Mouse (Mus musculus) MEL-GATA-1-ER (cell line): ENCODE measurements around the gene Fgfr3.

Source experiments
- DNase-seq: peaks from one replicate; pipeline ENCODE4 v3.0.0-alpha.2; 2012; ENCODE audit warnings: low read depth; ENCODE audit errors: extremely low read depth

Gene Fgfr3

DNA sequence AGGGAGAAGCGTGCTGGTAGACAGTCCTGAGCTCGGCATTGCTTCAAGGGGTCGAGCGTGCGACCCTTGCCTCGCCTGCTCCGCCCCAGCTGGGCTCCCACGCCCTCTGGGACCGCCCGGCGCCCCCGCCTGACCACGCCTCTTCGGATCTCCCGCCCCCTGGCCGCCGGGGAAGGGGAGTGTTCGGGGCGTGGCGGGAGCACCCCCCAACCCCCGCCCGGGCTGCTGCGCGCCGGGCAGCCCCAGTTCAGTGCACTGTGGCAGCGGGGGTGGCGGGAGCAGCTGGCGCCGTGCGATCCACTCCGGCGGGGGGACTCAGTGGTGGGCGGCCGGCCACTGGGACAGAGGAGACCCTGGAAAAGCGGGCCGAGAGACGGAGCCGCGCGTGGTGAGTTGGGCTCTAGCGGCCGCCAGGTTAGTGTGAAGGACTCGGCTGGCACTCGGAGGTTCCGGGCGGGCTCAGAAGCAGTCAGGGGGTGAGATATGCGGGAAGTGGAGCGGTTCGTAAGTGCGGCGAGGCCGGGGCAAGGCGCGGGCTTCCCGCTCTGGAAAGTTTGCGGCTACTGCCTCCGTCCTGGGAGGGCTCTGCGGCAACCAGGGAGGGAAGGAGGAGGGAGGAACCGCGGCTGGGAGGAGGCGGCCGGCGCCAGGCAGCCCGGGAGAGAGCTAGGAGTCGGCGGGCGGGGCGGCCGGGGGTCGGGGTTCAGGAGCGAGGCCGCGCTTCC, at the start of gene Fgfr3:
Fgfr3 (plus strand) TSS at position 134 of the 725 bp plus-strand sequence.
- no peak for DNase-seq

DNA sequence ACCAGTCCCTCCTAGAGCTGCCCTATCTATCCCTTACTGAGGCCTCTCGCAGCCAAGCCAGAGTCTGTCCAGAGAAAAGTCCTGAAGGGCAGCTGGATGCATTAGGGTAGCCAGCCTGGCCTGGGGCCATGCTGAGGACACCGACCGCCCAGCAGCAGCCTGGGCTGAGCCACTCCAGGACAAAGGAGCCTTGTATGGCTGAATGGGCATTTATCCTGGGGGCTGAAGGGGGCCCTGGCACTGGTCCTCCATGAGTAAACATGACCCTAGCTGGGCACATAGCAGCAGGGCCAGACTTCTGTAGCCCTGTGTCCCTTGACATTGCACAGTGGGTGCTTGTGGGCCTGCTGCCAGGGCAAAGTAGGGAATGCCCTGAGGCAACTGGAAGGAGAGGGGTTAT, 47.0 kb upstream of the Fgfr3 start:
- DNase-seq = no peak

DNA sequence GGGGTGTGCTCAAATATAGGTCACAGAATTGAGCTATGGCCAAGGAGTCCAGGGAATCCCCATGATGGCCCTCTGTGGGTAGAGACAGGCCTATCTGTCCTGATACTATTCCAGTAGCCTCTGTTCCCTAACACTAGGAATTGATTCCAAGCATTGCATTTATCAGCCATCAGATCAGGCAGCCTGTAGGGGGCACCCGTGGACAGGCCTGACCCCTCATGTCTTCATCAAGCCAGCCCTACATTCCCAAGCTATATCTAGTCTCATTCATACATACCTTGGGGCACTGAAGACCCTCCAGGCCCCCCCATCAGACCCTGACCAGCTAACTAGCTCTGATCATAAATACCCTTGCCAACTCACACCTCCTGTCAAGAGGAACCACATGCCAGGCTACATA, 45.5 kb upstream of the Fgfr3 start:
- DNase-seq = no peak

DNA sequence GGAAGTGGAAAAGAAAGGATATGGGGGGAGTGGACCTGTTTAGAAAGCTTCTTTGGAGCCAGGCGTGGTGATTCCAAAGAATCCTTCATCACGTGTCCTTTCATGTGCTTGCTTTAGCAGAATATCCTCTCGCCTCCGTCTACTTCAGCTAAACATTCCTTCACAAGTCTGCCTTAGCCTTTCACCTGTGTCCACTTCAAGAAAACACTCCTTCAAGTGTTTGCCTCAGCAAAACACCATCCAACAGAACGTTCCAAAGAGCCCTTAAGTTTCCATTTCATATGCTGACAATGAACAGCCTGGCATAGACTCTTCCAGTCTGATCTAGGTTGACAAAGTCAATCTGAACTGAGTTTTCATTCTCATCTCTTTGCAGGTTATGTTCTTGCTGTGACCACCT, 43.2 kb upstream of the Fgfr3 start:
- no peak for DNase-seq

DNA sequence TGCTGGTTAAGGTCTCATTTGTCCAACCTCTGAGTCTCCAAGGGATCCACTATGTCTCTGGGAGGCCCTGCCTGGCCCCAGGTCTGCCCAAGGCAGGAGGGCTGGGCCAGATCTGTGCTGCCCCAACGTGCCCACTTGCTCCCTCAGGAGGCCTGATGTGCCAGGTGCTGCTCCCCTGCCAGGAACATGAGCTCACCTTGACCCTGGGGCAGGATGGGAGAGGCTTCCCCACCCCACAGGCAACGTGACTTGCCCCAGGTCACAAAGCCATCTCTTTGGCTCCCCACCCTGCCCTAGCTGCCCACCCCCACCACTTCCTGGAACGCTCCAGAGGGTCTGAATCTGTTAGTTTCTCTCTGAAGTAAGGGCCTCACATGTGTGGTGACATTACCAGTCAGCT, 40.4 kb upstream of the Fgfr3 start:
- DNase-seq = no peak

DNA sequence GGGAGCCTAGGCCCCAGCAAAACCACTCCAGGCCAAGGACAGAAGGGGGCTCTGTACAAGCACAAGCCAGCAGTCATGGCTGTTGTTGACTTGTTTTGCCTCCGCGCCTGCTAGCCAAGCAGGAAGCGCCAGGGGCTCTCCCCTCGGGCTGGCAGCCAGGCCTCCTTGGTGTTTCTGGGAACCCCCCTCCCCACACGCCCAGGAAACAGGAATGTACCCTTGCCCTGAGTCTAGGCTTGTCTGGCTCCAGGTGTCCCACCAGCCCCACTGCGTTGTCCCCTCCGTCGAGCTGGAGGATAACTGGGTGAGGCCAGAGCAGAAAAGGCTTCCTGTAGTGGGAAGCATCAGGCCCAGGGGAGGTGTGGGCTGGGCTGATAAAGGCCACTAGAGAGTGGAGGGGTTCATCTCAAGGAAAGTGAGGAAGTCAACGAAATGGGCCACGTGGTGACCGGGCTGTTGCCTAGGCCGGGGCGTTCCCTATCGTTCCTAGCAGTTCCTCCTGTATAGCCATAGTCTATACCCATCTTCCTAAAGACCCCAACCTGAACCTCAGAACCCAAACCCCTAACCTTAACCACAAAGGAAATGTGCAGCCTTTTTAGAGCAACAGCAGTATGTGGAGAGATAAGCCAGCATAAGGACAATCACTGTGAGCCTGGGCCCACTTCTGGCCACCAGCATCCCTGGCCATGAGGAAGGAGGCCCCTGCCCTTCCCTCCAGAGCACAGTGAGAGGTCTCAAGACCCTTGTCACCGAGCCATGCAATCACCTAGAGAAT, 39.7 kb upstream of the Fgfr3 start:
- DNase-seq = peak; percentile 100

DNA sequence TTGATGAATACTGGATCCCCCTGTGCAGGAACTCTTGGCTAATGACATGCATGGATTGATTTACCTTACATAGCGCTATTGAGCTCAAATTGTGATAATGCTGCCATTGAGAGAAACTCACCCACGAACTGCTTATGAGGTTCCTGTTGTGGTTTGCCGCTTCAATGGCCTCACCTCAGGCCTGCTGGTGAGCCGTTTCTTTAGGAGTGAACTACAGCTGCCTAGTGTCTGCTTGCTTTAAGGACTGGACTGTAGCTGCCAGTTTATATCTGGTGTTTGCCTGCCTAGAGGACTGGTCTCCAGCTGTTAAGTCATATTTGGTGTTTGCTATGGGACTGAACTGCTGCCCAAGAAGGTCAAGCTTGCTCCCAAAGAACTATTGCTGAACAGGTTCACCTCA, 38.5 kb upstream of the Fgfr3 start:
- DNase-seq = no peak

DNA sequence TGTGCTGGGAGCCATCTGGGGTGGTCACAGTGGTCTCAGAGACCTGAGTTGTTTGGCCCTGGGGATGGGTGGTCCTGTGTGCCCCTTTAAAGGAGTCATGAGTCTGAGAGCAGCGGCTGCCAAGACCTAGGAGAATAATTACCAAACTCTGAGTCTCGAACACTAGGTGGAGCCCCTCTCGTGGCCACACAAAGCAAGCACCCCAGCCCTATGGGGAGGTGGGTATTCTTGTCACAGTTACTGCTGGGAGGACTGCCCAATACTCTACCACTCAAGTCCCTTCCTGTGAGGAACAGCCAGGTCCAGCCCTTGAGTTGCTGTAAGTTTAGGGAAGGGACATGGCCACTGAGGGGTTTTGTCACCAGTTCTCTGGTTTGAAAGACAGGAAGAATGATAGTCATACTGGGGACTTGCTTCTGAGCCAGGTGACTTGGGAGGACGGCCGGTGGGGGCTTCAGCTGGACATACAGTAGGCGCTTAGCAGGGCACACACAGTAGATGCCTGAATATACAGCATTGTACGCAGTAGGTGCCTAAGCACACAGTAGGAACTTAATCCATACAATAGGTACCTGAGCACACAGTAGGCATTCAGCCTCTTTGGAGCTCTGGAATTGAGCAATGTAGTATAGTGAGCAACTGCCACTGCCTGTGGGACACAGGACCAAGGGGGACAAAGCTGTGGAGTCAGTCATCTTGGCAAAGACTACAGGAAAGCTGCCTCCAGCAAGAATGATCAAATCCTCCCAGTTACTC, 37.4 kb upstream of the Fgfr3 start:
- DNase-seq = no peak

DNA sequence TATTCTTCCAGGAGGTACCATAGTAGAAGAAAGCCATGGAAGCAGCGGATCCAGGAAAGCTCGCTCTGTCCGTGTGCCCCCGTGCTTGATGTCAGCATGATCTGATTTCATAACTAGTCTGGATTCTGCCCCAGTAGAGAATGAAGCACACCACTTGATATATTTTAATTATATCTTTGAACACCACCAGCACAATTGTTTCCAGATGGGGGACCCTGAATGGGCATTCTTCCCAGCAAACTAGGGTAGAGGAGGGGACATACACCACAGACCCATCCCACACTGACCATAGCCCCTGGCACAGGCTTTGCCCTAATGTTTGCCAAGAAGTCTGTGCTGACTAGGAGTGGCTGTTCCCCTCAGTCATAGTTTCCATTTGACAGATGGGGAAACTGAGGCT, 36.5 kb upstream of the Fgfr3 start:
- no peak for DNase-seq

DNA sequence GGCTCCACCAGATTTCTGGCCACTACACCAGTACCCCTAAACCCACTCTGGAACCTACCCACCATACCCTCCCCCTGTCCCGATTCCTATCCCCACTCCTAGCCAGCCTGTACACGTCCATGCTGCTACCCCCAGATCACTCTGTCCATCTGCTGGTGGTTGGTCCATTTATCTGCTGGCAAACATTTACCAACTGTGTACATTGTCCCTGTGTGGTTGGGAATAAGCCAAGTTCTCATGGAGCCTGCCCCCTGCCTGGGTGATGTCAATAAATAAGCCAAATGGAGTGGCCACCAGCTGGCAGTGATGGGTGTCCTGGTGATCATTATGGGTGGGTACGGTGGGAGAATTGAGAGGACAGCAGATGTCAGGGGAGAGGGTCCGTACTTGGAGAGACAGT, 34.3 kb upstream of the Fgfr3 start:
- DNase-seq = no peak

DNA sequence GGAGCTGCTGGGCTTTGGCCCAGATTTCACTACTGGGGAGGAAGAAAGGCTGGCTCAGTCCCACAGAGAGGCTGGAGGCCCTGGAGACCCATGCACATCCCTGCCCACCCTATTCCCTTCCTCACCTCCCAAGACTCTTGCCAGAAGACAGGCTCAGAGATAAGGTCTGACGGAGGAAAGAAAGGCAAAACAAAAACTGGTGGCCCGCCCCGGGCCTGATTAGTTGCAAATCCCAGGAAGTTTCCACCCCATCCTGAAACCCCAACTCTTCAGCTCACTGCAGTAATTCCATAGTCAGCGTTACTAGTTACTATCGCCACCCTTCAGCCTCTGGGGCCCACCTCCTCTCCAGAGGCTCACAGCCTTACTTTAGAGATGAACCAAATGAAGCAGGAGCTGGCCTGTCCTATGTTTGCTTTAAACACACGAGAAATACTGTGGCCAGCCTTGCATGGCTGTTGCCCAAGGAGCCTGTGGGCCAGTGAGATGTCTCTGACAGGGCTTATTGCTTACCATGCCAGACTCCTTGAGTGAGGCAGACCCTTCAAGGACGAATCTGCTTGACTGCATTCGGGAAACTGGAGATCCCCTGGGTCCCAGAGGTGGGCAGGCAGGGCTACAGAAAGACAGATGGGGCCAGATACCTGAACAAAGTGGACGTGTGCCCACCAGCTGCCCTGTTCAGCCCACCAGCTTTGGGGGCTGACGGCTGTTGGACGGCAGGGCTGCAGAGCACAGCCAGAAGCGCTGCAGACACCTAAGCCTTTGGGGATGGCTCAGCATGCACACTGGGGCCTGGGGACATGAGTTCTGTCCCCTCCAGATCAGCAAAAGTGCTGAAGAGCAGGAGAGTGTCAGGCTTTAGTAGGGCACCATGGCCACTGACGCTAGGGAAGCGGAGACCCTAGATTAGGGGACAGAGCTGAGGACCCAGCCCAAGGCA, 32.9 kb upstream of the Fgfr3 start:
- DNase-seq = no peak

DNA sequence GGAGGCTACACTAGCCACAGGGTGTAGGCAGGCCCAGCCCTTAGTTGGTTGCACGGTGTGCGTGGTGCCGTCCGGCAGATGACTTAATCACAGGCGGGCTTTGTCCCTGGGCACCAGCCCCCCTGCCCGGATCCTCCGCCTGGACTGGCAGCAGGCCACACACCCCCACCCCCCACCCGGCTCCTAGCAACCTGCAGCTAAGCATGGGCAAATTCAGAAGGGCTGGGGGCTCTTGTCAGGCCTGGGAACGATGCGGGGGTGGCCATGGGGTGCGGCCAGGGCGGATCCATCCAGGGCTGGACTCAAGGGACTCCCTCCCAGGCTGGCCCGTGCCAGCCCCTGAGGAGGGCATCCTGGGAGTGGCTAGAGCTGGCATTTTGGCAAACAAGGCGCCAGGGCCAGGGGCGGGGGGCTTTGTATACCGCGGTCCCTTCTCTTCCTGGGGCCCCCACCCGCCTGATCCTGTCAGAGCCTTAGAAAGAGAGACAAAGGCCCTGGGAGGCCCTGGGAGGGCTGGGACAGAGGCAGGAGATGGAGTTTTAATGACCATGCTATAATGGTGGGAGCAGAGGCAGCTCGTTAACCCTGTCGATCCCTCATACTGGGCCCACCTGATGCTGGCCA, 32.1 kb upstream of the Fgfr3 start:
- no peak for DNase-seq

DNA sequence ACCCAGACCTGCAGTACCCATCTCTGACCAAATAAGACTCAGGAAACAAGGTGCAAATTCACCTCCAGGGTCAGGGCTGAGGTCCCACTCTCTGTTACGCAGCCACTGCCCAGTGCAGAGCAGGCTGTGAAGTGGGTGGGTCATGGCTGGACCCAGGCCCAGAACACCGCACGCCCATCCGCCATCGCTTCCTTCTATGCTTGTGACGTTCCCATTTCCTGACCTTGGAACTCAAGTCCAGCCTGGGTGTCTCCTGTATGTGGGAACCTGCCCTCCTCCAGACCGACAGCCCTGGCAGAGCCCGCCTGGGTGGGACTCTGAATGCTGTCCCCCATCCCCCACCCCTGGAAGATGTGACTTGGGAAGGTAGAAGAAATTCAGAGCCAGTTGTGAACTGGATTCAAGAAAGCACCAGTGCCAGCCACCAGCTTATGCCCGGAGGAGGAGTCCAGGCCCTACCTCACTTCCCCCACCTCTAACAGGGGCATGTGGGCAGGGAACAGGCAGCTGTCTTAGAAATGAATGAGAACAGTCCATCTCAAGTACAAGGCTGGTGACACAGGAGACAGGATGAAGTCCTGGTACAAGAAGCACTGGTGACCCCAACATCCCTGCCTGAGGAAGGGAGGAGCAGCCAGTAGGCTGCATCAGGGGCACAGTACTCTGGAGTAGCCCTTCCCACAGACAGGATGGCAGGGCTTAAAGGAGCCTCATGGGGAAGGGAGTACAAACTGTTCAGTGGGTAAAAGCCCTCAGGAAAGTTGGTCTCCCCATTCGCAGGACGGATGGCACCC, 31.4 kb upstream of the Fgfr3 start:
- DNase-seq = no peak

DNA sequence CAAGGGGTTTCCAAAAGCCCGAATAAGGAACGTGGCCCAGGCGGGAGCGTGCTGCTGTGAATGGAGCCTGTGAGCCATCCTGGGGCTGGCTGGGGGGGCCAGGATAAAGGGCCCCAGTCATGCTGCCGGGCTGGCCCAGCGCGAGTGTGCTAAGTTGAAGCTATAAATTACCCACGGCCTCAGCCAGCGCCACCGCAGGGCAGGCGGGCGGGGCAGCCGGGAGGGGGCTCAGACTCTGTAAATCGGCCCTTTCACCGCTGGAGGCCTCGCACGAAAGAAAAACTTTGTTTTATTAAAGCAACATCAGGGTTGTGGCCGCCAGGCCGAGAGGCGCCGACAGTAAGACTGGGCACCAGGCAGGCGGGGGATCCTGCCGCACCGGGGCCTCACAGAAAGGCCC, 29.1 kb upstream of the Fgfr3 start:
- DNase-seq = no peak

DNA sequence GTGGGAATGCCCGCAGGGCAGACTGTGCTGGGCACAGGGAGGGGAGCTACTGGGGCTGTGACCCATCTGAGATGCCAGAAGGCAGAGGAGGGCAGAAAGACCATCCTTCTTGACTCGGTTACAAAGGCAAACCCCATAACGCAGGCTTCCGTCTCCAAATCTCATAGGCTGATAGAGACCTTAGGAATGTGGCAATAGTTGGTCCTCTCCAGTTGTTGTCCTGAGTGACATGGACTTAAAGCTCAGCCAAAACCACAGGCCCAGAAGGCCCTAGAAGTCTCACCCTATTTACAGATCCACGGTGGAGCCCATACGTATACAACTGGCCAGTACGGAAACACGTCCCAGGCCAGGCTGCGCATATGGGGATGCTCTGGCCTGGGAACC, 27.0 kb upstream of the Fgfr3 start:
- DNase-seq = no peak

DNA sequence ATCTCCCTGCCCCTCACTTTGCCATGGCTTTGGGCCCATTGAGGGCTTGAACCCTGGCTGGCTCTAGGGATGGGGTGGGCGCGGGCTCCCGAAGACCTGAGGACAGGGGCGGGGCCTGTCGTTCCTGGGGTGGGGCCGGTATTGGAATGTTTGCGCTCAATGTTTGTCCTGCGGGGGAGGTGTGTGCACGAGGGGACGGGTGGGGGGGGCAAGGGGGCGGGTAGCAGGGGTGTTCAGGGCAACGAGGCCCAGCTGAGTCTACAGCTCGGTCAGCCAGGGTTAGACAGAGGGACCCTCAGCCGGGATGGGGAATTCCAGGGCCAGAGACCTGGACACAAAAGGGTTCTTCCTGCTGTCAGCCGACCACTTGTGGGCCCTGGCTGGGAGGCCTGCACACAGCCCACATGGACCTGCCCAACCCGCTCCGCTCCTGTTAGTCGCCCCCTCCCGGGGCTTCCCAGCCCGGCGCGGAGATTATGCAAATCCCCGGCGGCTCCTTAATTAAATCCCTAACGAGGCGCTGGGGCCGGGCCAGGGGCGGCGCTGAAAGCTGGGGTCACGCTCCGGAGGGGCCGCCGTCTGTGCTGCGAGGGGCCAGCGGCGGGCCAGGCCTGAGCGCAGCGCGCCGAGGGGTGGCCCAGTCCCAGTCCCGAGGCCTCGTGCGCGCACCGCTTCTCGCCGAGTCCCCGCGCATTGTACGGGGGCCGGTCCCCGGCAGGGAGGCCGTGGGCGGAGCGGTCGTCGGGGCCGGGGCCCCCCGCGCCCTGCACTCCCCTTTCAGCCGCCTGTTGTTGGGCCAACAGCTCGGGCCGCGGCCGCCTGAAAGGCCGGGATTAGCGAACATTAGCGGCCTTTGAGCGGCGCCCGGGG, 26.4 kb upstream of the Fgfr3 start:
- DNase-seq = no peak

DNA sequence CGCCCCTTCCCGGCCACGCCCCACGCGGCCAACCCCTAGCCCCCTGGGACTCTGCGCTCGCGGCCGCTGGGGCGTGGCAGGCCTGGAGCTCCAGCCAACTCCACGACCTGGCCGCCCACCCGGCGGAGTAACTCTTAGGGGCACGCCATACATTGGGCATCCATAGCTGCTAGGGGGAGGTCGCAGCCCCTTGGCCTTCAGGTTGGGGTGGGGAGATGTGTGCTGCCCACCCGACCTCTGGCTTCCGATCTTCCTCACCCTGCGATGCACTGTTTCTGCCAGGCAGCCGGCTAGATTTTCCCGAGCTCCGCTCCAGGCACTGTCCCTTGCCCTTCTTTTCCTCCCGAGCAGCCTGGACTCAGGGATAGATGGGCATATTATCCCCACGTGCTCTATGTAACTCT, 25.8 kb upstream of the Fgfr3 start:
- DNase-seq = no peak

DNA sequence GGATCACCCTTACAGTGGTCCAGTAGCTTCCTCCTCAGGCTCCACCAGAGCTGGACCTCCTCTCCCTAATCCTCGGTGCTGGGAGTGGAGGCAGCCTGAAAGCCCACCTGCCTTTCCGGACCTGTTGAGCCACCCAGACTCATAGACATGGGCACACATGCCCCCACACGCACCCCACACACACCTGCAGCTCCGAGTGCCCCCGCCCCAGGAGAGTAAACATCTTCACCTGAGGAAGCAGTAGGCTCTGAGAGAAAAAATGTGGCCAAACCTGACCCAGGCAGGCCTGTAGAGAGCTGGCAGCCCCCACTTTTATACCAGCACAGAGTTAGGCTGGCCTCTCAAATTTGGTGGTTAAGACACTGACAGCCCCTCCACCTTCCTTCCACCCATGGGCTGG, 25.0 kb upstream of the Fgfr3 start:
- DNase-seq = no peak

DNA sequence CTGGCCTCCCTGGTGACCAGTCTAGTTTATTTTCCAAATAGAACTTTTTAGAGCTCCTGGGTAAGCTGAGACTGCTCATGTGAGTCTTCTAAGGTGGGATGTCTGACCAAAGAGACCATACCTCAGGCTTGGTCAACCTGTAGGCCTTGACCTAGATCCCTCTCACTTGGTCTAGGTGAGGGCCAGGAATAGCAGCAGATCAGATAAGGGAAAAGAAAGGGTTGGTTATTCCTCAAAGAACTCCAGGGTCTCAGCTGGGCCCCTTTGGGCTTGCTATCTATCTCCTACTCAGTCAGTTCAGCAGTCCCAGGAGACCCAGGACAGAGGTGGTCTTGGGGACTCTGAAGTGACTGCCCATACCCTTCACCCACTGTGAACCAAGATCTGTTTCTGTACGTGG, 23.9 kb upstream of the Fgfr3 start:
- no peak for DNase-seq
